22 mouse cellular contexts compared by ENCODE assay signal in the genomic region with DNA sequence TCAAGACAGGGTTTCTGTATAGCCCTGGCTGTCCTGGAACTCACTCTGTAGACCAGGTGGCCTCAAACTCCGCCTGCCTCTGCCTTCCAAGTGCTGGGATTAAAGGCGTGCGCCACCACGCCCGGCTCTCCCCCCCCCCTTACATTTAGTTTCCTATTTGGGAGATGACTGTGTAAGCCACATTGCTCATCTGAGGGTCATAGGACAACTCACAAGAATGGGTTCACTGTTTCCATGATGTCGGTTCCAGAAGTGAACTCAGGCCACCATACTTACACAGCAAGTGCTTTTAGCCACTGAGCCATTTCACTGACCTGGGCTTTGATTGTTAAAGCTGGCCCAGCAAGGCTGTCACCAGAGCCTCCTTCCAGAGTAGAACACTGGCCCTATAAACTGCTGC. TPM values are rescaled to one million over a fixed set of nuclear protein-coding genes. Genes with fewer than 3 reads are reported as not detected.
DNase-seq lines count a peak whose midpoint lies in the region; ATAC-seq and TF ChIP-seq lines count a peak whose summit lies in the region.
"Had no signal": no experiment of that assay in that cellular context is flagged by ENCODE, and none has a peak within 500 bp of the region (broad histone marks: within the 10 kb centered on the region; RNA-seq: fewer than 3 reads in every experiment).

No protein-coding gene starts in this region.

- H3K9me3 ChIP-seq in intestine, embryonic 16.5 days (ENCODE audit: control insufficient read depth, low read length), result no peaks in the 10 kb centered on the region
- no peaks in the 10 kb centered on the region for H3K9me3 ChIP-seq in intestine, embryonic 15.5 days
- H3K9me3 ChIP-seq: embryonic facial prominence, embryonic 10.5 days; embryonic facial prominence, embryonic 12.5 days; forebrain, embryonic 13.5 days; forebrain, embryonic 15.5 days; G1E had no signal

- H3K4me1 ChIP-seq in heart, adult 2 months (ENCODE audit: control insufficient read depth, insufficient read depth, low read length), result no peaks in the 10 kb centered on the region
- peaks cover 6% of the 10 kb centered on the region; the same call in 1 of the 2 replicates for H3K4me1 ChIP-seq in intestine, embryonic 16.5 days (ENCODE audit: control insufficient read depth, insufficient read depth, low read length)
- H3K4me1 ChIP-seq in intestine, embryonic 15.5 days (replicated peaks), result no peaks in the 10 kb centered on the region
- H3K4me1 ChIP-seq: embryonic facial prominence, embryonic 10.5 days; embryonic facial prominence, embryonic 12.5 days; forebrain, embryonic 13.5 days; forebrain, embryonic 15.5 days had no signal

- no peak for TF ChIP-seq CTCF in heart, adult 2 months (IDR thresholded peaks at IDR 0.05)

- H3K79me2 ChIP-seq in heart, adult 2 months (replicated peaks; ENCODE audit: control insufficient read depth, insufficient read depth, low read length), result no peaks in the 10 kb centered on the region

- no peaks in the 10 kb centered on the region for H3K27me3 ChIP-seq in heart, adult 2 months (ENCODE audit: control insufficient read depth, insufficient read depth, low read length)
- no peaks in the 10 kb centered on the region for H3K27me3 ChIP-seq in intestine, embryonic 16.5 days (replicated peaks; ENCODE audit: control insufficient read depth, insufficient read depth, low read length)
- H3K27me3 ChIP-seq in intestine, embryonic 15.5 days (replicated peaks), result no peaks in the 10 kb centered on the region
- H3K27me3 ChIP-seq: embryonic facial prominence, embryonic 12.5 days; forebrain, embryonic 13.5 days; forebrain, embryonic 15.5 days; Patski had no signal

- TF ChIP-seq POLR2A in heart, adult 2 months (IDR thresholded peaks at IDR 0.05; ENCODE audit: insufficient read depth, low read depth, low read length), result no peak

- DNase-seq in heart, adult 11 months, result peak; percentile 54
- DNase-seq in heart, adult 2 months, result no peak
- no peak for DNase-seq in embryo, embryonic 11 days
- DNase-seq: adrenal gland, adult 2 months; adrenal gland, postnatal 10 days; adrenal gland, postnatal 25 days; cerebellum, adult 11 months; cerebellum, adult 18-20 months; cerebellum, adult 8-10 months; cerebellum, adult 9-11 months; cerebellum, postnatal 14 days; cerebellum, postnatal 36 days; forebrain, postnatal 0 days had no signal

- peaks cover 9% of the 10 kb centered on the region for H3K36me3 ChIP-seq in heart, adult 2 months (ENCODE audit: control insufficient read depth, insufficient read depth, low read length)
- H3K36me3 ChIP-seq in intestine, embryonic 16.5 days (ENCODE audit: control insufficient read depth, insufficient read depth, low read length), result peaks cover 27% of the 10 kb centered on the region; the same call in 1 of the 2 replicates
- peaks cover 49% of the 10 kb centered on the region for H3K36me3 ChIP-seq in intestine, embryonic 15.5 days

- H3K27ac ChIP-seq in heart, adult 2 months, result no peak overlapping the region
- no peak overlapping the region for H3K27ac ChIP-seq in intestine, embryonic 16.5 days (ENCODE audit: low read length)
- H3K27ac ChIP-seq in intestine, embryonic 15.5 days, result no peak overlapping the region
- H3K27ac ChIP-seq: embryonic facial prominence, embryonic 10.5 days; embryonic facial prominence, embryonic 12.5 days; forebrain, embryonic 13.5 days; forebrain, embryonic 15.5 days had no signal

- no peak for TF ChIP-seq EP300 in heart, adult 2 months (IDR thresholded peaks at IDR 0.05; ENCODE audit: insufficient read depth, low read depth, low read length)

- H3K4me3 ChIP-seq in heart, adult 2 months, result no peak overlapping the region
- no peak overlapping the region for H3K4me3 ChIP-seq in intestine, embryonic 16.5 days (ENCODE audit: low read length)
- no peak overlapping the region for H3K4me3 ChIP-seq in intestine, embryonic 15.5 days (replicated peaks)
- H3K4me3 ChIP-seq: embryonic facial prominence, embryonic 10.5 days; embryonic facial prominence, embryonic 12.5 days; forebrain, embryonic 13.5 days; forebrain, embryonic 15.5 days had no signal

- no peak overlapping the region for H3K4me2 ChIP-seq in intestine, embryonic 16.5 days (ENCODE audit: low read depth, low read length)
- H3K4me2 ChIP-seq in intestine, embryonic 15.5 days (replicated peaks), result no peak overlapping the region
- H3K4me2 ChIP-seq: embryonic facial prominence, embryonic 12.5 days; forebrain, embryonic 13.5 days; forebrain, embryonic 15.5 days had no signal

- 80% methylated on average over 6 of the region's 6 CpGs for WGBS in heart, adult 2 months
- WGBS in intestine, embryonic 16.5 days, result 77% methylated on average over 6 of the region's 6 CpGs
- 88% methylated on average over 6 of the region's 6 CpGs for WGBS in intestine, embryonic 15.5 days

- ATAC-seq in intestine, embryonic 16.5 days, result 0 out of 2 replicates have a peak, but pooled peaks have one; percentile 23
- ATAC-seq in intestine, embryonic 15.5 days, result no peak
- ATAC-seq: activated CD4-positive, CD25-positive, alpha-beta regulatory T cell, adult 4 months; forebrain, embryonic 13.5 days; forebrain, embryonic 15.5 days; forebrain, postnatal 0 days; Patski had no signal

- intact Hi-C loops in heart, adult 2 months (cut with DNase I), result no loop called here

- H3K9ac ChIP-seq in heart, adult 2 months (ENCODE audit: low read depth, low read length), result no peak overlapping the region
- no peak overlapping the region for H3K9ac ChIP-seq in intestine, embryonic 16.5 days (ENCODE audit: low read depth, low read length)
- H3K9ac ChIP-seq in intestine, embryonic 15.5 days, result no peak overlapping the region
- H3K9ac ChIP-seq: embryonic facial prominence, embryonic 12.5 days; forebrain, embryonic 13.5 days; forebrain, embryonic 15.5 days; forebrain, postnatal 0 days had no signal

RNA-seq across cellular contexts. Expression of a gene that starts 11.8 kb away (rescaled TPM):
- total RNA-seq in heart, adult 2 months (2021), result under 1 TPM; 0.32 to 0.37 TPM
- polyA plus RNA-seq in heart, adult 2 months (2012; rRNA removed), result 0.94 and 1.2 TPM in 2 replicates
- polyA plus RNA-seq in intestine, embryonic 16.5 days (2015; fragmentation: Nextera tagmentation; extraction: Ambion mirVana), result 19.0 and 21.1 TPM in 2 replicates
- polyA plus RNA-seq in intestine, embryonic 15.5 days (2015; fragmentation: Nextera tagmentation; extraction: Ambion mirVana), result 13.7 and 16.2 TPM in 2 replicates

RNA-seq across cellular contexts. Expression of a gene that starts 28.3 kb away (rescaled TPM):
- total RNA-seq in heart, adult 2 months (2021), result 10 to 100 TPM; 29.3 to 32.1 TPM
- 11.9 and 21.9 TPM in 2 replicates for polyA plus RNA-seq in heart, adult 2 months (2012; rRNA removed)
- polyA plus RNA-seq in intestine, embryonic 16.5 days (2015; fragmentation: Nextera tagmentation; extraction: Ambion mirVana), result 19.8 and 21.0 TPM in 2 replicates
- polyA plus RNA-seq in intestine, embryonic 15.5 days (2015; fragmentation: Nextera tagmentation; extraction: Ambion mirVana), result 20.5 and 22.5 TPM in 2 replicates

RNA-seq across cellular contexts. Expression of a gene that starts 29.1 kb away (rescaled TPM):
- total RNA-seq in heart, adult 2 months (2021), result 10 to 100 TPM; 45.6 to 53.6 TPM
- 55.8 and 64.7 TPM in 2 replicates for polyA plus RNA-seq in heart, adult 2 months (2012; rRNA removed)
- polyA plus RNA-seq in intestine, embryonic 16.5 days (2015; fragmentation: Nextera tagmentation; extraction: Ambion mirVana), result 74.7 and 76.4 TPM in 2 replicates
- polyA plus RNA-seq in intestine, embryonic 15.5 days (2015; fragmentation: Nextera tagmentation; extraction: Ambion mirVana), result 73.8 and 76.7 TPM in 2 replicates

RNA-seq across cellular contexts. Expression of a gene that starts 37.1 kb away (rescaled TPM):
- 10 to 100 TPM; 59.1 to 68.1 TPM for total RNA-seq in heart, adult 2 months (2021)
- 48.8 and 61.6 TPM in 2 replicates for polyA plus RNA-seq in heart, adult 2 months (2012; rRNA removed)
- polyA plus RNA-seq in intestine, embryonic 16.5 days (2015; fragmentation: Nextera tagmentation; extraction: Ambion mirVana), result 33.6 and 34.7 TPM in 2 replicates
- 56.9 and 63.2 TPM in 2 replicates for polyA plus RNA-seq in intestine, embryonic 15.5 days (2015; fragmentation: Nextera tagmentation; extraction: Ambion mirVana)

RNA-seq across cellular contexts. Expression of a gene that starts 46.2 kb away (rescaled TPM):
- total RNA-seq in heart, adult 2 months (2021), result 10 to 100 TPM; 18.4 to 23.0 TPM
- 14.3 and 16.6 TPM in 2 replicates for polyA plus RNA-seq in heart, adult 2 months (2012; rRNA removed)
- 26.8 and 27.1 TPM in 2 replicates for polyA plus RNA-seq in intestine, embryonic 16.5 days (2015; fragmentation: Nextera tagmentation; extraction: Ambion mirVana)
- polyA plus RNA-seq in intestine, embryonic 15.5 days (2015; fragmentation: Nextera tagmentation; extraction: Ambion mirVana), result 31.9 and 33.9 TPM in 2 replicates
